Mouse (Mus musculus) spleen, postnatal 4 days (tissue): ENCODE data around the gene Plekhh2.

ENCODE experiments used
- DNase-seq, 2 experiments: peaks; one replicate each; pipeline ENCODE4 v3.0.0; 2022; ENCODE audit warnings: low spot score in 2 of 2

Gene Plekhh2

DNA sequence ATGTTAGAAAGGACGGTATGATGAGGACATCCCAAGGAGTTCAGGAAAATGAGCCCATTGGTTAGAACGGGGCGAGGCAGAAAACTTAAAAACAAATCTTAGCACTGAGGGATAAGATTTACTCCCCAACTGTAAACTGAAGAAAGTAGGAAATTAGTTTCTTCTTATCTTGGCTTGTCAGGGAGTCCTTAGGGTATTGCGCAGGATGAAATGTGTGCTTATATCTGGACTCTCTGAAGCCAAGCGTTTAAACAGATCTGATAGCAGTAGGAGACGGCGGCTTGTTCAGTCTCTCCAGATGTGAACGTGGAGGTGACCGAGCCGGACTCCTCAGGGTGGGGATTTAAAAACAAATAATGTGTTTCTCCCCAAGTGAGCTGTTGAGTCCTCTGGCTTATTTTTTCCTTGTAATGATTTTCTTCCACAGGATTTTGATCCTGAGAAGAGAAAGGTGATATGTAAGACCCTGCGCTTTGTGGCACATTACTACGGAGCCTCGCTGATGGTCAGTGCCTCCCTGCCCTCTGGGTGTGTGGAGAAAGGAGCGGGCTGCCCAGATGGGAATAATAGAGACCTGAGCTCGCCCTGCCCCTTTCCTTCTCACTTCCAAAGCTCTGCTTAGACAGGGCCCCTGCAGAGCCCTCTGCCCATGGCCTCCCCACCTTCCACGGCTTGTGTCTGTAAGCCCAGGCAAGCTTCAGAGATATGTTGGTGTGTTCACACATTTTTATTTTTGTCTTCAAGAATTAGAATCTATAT, 132.8 kb downstream of the Plekhh2 start:
- DNase-seq, result no peak

GRCm38 (mm10) chr17:84645119-84645518, 133.4 kb downstream of the Plekhh2 start:
- no peak for DNase-seq

- no peak for DNase-seq
Observed at GRCm38 (mm10) chr17:84645894-84646293, 134.2 kb downstream of the Plekhh2 start.

- no peak for DNase-seq
Observed at GRCm38 (mm10) chr17:84646477-84646876, 134.8 kb downstream of the Plekhh2 start.

- no peak for DNase-seq
Observed at GRCm38 (mm10) chr17:84647630-84648029, 135.9 kb downstream of the Plekhh2 start.

GRCm38 (mm10) chr17:84650302-84651017, 138.8 kb downstream of the Plekhh2 start:
- DNase-seq, result no peak

DNA sequence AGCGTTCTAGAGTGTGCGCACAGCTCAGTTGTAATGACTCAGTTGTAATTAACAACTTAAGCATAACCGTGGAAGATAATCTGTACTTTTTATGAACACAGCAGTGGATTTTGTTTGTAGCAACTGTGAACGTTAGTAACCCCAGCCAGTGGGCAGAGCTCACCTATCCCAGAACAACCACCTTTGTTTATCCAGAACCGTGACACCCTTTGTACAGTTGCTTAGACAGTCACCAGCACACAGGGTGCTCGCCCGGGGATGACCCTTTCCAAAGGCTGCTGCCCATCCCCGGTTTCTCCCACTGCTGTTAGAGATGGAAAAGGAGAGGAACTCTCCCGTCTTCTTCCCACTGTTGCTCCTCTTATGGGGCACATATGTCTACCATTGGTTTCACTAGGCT, 141.8 kb downstream of the Plekhh2 start:
- no peak for DNase-seq

DNA sequence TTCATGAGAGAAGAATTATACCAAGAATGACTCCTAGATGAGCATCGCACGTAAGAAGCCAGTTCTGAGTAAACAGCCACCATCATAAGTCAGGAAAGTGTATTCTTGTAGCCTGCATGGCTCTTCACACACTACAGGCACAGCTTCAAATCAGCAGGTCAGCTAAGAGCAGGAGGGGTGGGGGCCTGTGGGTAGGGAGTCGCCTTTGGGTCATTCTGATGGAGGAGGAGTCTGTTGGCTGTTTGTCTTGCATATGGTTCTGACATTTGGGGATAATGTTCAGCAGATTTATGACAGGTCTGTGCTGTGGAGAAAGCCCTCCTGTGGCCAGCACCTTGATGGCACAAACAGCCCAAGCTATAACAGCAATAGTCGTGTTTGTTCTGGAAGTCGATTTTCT, 144.5 kb downstream of the Plekhh2 start:
- no peak for DNase-seq

DNA sequence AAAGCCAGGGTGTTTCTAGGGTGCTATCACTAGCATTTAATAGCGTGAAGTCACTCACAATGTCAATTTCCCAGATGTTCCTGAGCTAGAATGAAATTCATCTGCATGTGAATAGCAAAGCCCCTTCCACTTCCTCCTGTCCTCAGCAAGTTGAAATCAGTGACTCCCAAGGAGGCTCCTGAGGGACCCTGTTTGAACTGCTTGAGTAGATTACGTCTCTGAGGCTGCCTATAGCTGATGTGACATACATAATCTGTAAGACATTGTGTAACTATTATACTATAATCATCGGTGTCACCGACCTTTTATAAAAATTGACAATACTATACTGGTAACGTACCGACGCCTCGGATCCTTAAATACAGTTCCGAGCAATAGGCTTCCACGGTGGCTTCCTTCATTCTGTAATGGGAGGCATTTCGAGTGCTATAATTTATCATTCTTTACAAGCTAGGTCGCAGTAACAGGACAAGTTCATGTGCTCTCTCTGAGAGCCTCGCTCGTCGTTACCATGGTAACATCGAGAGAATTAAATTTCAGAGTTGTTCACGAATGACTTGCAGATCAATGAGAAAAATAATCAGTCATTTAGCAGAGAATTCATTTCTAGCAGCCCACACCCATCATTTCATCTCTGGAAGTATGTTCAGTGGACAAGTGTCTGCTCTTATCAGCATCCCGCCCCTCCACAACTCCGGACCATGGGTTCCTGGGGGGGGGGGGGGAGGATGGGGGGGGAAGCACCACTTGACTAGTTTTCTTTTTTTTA, 145.1 kb downstream of the Plekhh2 start:
- DNase-seq, result no peak

DNA sequence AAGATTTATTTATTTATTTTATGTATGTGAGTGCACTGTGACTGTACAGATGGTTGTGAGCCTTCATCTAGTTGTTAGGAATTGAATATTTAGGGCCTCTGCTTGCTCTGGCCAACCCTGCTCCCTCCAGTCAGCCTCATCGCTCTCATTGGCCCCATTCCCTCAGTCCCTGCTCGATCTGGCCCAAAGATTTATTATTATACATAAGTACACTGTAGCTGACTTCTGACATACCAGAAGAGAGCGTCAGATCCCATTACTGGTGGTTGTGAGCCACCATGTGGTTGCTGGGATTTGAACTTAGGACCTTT, 145.7 kb downstream of the Plekhh2 start:
- DNase-seq, result no peak

DNA sequence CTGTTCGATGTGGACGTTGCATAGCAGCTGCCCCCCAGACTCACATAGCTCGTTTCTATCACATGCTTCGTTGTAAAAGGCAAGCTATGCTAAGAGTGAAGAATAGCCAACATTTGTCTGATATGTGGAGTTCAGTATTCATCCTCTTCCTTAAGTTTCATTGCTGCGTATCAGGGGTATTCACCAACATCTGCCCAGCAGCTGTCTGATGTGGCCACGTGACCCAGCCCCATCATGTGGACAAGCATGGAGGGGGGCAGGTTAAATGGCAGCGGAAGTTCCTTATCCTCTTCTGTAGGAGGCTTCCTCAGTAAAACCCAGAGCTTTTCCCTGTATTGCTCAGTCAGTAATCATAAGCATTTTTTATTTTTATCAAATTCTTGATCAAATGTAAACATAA, 146.1 kb downstream of the Plekhh2 start:
- no peak for DNase-seq

GRCm38 (mm10) chr17:84658195-84658594, 146.5 kb downstream of the Plekhh2 start:
- DNase-seq, result no peak

- DNase-seq, result no peak
Observed at GRCm38 (mm10) chr17:84658951-84659350, 147.3 kb downstream of the Plekhh2 start.

DNA sequence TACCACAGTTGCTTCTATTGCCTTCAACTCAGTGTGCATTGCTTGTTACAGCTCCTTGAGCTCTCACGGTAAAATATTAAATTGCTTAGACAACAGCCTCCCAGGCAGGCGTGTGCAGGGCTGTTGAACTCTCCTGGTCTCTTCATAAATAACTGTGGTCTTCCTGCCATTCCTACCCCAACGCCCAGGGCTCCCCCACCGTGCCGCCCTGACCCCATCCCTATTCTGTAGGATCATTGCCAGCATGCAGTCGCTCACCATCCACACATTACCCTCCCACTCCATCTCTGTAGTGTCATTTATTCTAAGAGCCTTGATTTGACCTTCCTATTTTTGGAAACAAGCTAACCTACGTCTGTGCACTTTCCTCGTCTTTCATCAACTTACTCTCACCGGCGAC, 153.4 kb downstream of the Plekhh2 start:
- DNase-seq, result no peak

DNA sequence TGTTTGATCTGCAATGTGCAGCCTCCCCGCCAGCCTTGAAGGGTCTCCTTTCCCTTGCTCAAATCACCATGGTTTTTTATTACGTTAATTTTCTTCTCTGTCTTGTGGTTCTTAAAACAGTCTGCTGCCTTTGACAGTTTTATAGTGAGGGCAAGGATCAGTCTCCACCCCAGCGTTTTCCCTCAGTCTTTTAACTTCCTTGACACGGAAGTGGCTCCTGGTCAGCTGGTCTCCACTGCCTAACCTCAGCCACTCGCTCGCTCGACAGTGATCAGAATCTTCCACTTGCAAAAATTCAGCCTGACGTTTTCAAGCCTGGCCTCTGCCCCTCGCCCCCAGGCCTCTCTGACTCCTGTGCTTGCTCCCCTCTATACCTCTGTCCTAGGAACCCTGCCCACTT, 154.0 kb downstream of the Plekhh2 start:
- DNase-seq, result no peak

- DNase-seq, result no peak
Observed at GRCm38 (mm10) chr17:84667848-84668247, 156.2 kb downstream of the Plekhh2 start.
